In genomic region chr10:44476523-44476922, GRCm38 (mm10) we compare ENCODE assay signal across 26 mouse cellular contexts. TPM values are rescaled to one million over a fixed set of nuclear protein-coding genes. Genes with fewer than 3 reads are reported as not detected.
A peak's percentile ranks its signal among the peaks of the same experiment; 100 is the strongest.
DNase-seq lines count a peak whose midpoint lies in the region.
"Had no signal": no experiment of that assay in that cellular context is flagged by ENCODE, and none has a peak within 500 bp of the region (broad histone marks: within the 10 kb centered on the region; RNA-seq: fewer than 3 reads in every experiment).

No protein-coding gene starts in this region.

- intact Hi-C loops in heart, postnatal 25 days (cut with DNase I): no loop called here

- peaks cover 82% of the 10 kb centered on the region for H3K27me3 ChIP-seq in heart, embryonic 10.5 days (ENCODE audit: insufficient read depth, poor library complexity, severe bottlenecking)
- H3K27me3 ChIP-seq: hindbrain, embryonic 15.5 days; midbrain, embryonic 13.5 days had no signal

- no peak overlapping the region for H3K4me3 ChIP-seq in heart, embryonic 10.5 days
- H3K4me3 ChIP-seq: embryonic facial prominence, embryonic 12.5 days; forebrain, embryonic 10.5 days; forebrain, embryonic 15.5 days; heart, embryonic 12.5 days; hindbrain, embryonic 15.5 days; midbrain, embryonic 13.5 days had no signal

- no peaks in the 10 kb centered on the region for H3K9me3 ChIP-seq in heart, embryonic 10.5 days
- H3K9me3 ChIP-seq: embryonic facial prominence, embryonic 12.5 days; forebrain, embryonic 10.5 days; forebrain, embryonic 15.5 days; heart, embryonic 12.5 days; hindbrain, embryonic 15.5 days; midbrain, embryonic 13.5 days had no signal

- H3K27ac ChIP-seq in heart, embryonic 10.5 days: no peak overlapping the region
- H3K27ac ChIP-seq: embryonic facial prominence, embryonic 12.5 days; forebrain, embryonic 10.5 days; forebrain, embryonic 15.5 days; hindbrain, embryonic 15.5 days; liver, embryonic 14.5 days; macrophage; midbrain, embryonic 13.5 days had no signal

- no peaks in the 10 kb centered on the region for H3K36me3 ChIP-seq in heart, embryonic 10.5 days
- H3K36me3 ChIP-seq: embryonic facial prominence, embryonic 12.5 days; forebrain, embryonic 10.5 days; forebrain, embryonic 15.5 days; heart, embryonic 12.5 days; hindbrain, embryonic 15.5 days; midbrain, embryonic 13.5 days had no signal

- peak; percentile 61 for DNase-seq in heart, embryonic 10.5 days (ENCODE audit: low spot score)
- no peak for DNase-seq in heart, postnatal 25 days (ENCODE audit: low spot score)
- DNase-seq in lung, postnatal 10 days: peak; percentile 16
- DNase-seq in lung, postnatal 14 days: no peak
- peak; percentile 89 for DNase-seq in retina, postnatal 1 day
- no peak for DNase-seq in left cerebral cortex, adult 18-20 months (ENCODE audit: low spot score in 2 of 2)
- no peak for DNase-seq in right cerebral cortex, postnatal 4 days
- no peak for DNase-seq in heart, adult 8-10 months (ENCODE audit: low spot score)
- DNase-seq: adrenal gland, postnatal 36 days; cerebellum, adult 8-10 months; cerebellum, postnatal 36 days; gastrocnemius, postnatal 25 days; kidney, postnatal 14 days; layer of hippocampus, adult 9-11 months; liver; right cerebral cortex, postnatal 25 days; spleen, adult 18-20 months; thymus, postnatal 14 days had no signal

- peaks cover 18% of the 10 kb centered on the region for H3K4me1 ChIP-seq in heart, embryonic 10.5 days
- H3K4me1 ChIP-seq: embryonic facial prominence, embryonic 12.5 days; hindbrain, embryonic 15.5 days had no signal

- 63% methylated on average over 13 of the region's 13 CpGs for WGBS in heart, embryonic 10.5 days

RNA-seq across cellular contexts. Expression of gene Prdm1, which starts 51.8 kb away (rescaled TPM):
- 1.1 and 2.9 TPM in 2 replicates for polyA plus RNA-seq in heart, embryonic 10.5 days (2016; fragmentation: Nextera tagmentation; extraction: Ambion mirVana)
- total RNA-seq in heart, postnatal 25 days (2021): 1 to 10 TPM; 1.8 to 2.9 TPM
- 1 to 10 TPM; 1.0 to 1.3 TPM for total RNA-seq in left cerebral cortex, adult 18-20 months (2021)
- 1 to 10 TPM; 1.3 to 2.4 (median 1.7) TPM for total RNA-seq in heart, adult 8-10 months (2022)

Comparison
In these comparisons a context has a peak if more than half of its experiments do, and no peak if none do; other contexts are left out.
1. DNase-seq: peak in heart, embryonic 10.5 days (single experiment), lung, postnatal 10 days (single experiment) and retina, postnatal 1 day (single experiment); none in heart, postnatal 25 days (single experiment), lung, postnatal 14 days (single experiment), left cerebral cortex, adult 18-20 months (0 of 2), right cerebral cortex, postnatal 4 days (single experiment) and heart, adult 8-10 months (single experiment).